Mouse (Mus musculus) neutrophil, adult 65 days (primary cell): ENCODE measurements around the gene Hmga2. TPM values are rescaled to one million over a fixed set of nuclear protein-coding genes. Genes with fewer than 3 reads are reported as not detected.

Experiments
- total RNA-seq: library from RNA; stranded (reverse); gene quantifications from 2 replicates; pipeline ENCODE4 v1.2.4, GENCODE M21; 2023

Gene Hmga2
- 0.28 TPM in 1 of 2 replicates, not detected in the other for total RNA-seq

GRCm38 (mm10) chr10:120475601-120476515 is at the start of gene Hmga2:
Gene Hmga2 (minus strand): TSS chr10:120476469.

Other genes starting within 250 kb of the Hmga2 start
- 15.5 and 15.8 TPM in 2 replicates for gene Llph, start 249.4 kb downstream of the Hmga2 start, total RNA-seq